Mouse (Mus musculus) kidney, adult 2 months (tissue): ENCODE results near the gene Akap6.

ENCODE experiments used
- CTCF ChIP-seq: fragments of 200-500 bp; conservative IDR thresholded peaks from 2 replicates; pipeline ENCODE4 v1.5.1; 2011; ENCODE audit warnings: low read depth, mild to moderate bottlenecking, control low read depth, low read length, moderate library complexity, mixed read lengths; ENCODE audit not compliant: insufficient read depth, insufficient read length
- POLR2A ChIP-seq: fragments of 200-500 bp; IDR thresholded peaks from one replicate; pipeline ENCODE4 v1.6.1; 2011; ENCODE audit warnings: low read depth, low read length, control low read depth

GRCm38 (mm10) chr12:52772494-52773280 is 73.5 kb downstream of the Akap6 start:
- TF ChIP-seq CTCF (no peak), POLR2A (no peak)
